Mouse (Mus musculus) inflammation-experienced regulatory T-cells, adult 16 weeks (primary cell): ENCODE results near the gene Hspa1l. TPM values are rescaled to one million over a fixed set of nuclear protein-coding genes. Genes with fewer than 3 reads are reported as not detected.

Experiments
- polyA plus RNA-seq: library from polyadenylated mRNA; unstranded; fragments of 100-300 nt; shearing (Covaris generic); gene quantifications from one replicate; pipeline ENCODE4 v1.2.1, GENCODE M21; 2017

Hspa1l gene
- 0.13 TPM for polyA plus RNA-seq

GRCm38 (mm10) chr17:34972069-34972749, at the start of gene Hspa1l, which contains the start of gene Hspa1a:
TSS of gene Hspa1l (plus strand) at chr17:34972703.
TSS of gene Hspa1a (minus strand) at chr17:34972156.

GRCm38 (mm10) chr17:34931061-34931734, 41.3 kb upstream of the Hspa1l start, which contains the start of gene Neu1:
TSS of gene Neu1 (plus strand) at chr17:34931253.

GRCm38 (mm10) chr17:34959130-34959778, 13.2 kb upstream of the Hspa1l start, which contains the start of gene Hspa1b:
TSS of gene Hspa1b (minus strand) at chr17:34959238.

GRCm38 (mm10) chr17:34969822-34970221, 2.7 kb upstream of the Hspa1l start, which contains the start of gene Gm20481:
TSS of gene Gm20481 (plus strand) at chr17:34969912.

GRCm38 (mm10) chr17:34981690-34982180, 9.2 kb downstream of the Hspa1l start, which contains the start of gene Lsm2:
TSS of gene Lsm2 (plus strand) at chr17:34981862.

GRCm38 (mm10) chr17:35000717-35001451, 28.4 kb downstream of the Hspa1l start, which contains the start of gene Vars:
TSS of gene Vars (plus strand) at chr17:35000987.

GRCm38 (mm10) chr17:35016376-35016775, 43.9 kb downstream of the Hspa1l start, which contains the start of gene Vwa7:
TSS of gene Vwa7 (plus strand) at chr17:35016579.

GRCm38 (mm10) chr17:35027277-35028068, 55.0 kb downstream of the Hspa1l start, which contains the start of gene Sapcd1:
TSS of gene Sapcd1 (minus strand) at chr17:35028016.

Other genes with a start within 250 kb of the Hspa1l start
- not detected for gene C4b, start 228.8 kb upstream of the Hspa1l start, polyA plus RNA-seq
- not detected for gene Cyp21a1, start 168.1 kb upstream of the Hspa1l start, polyA plus RNA-seq
- 38.5 TPM for gene Stk19, start 135.8 kb upstream of the Hspa1l start, polyA plus RNA-seq
- 96.4 TPM for gene Dxo, start 135.7 kb upstream of the Hspa1l start, polyA plus RNA-seq
- gene Skiv2l, start 122.5 kb upstream of the Hspa1l start, polyA plus RNA-seq: 169 TPM
- 48.6 TPM for gene Nelfe, start 122.3 kb upstream of the Hspa1l start, polyA plus RNA-seq
- 1.4 TPM for gene Cfb, start 110.2 kb upstream of the Hspa1l start, polyA plus RNA-seq
- 0.66 TPM for gene Zbtb12, start 93.2 kb upstream of the Hspa1l start, polyA plus RNA-seq
- not detected for gene Gm20547, start 90.7 kb upstream of the Hspa1l start, polyA plus RNA-seq
- 3.3 TPM for gene C2, start 74.4 kb upstream of the Hspa1l start, polyA plus RNA-seq
- 45.6 TPM for gene Ehmt2, start 74.2 kb upstream of the Hspa1l start, polyA plus RNA-seq
- not detected for gene Slc44a4, start 58.2 kb upstream of the Hspa1l start, polyA plus RNA-seq
- gene Neu1, start 41.5 kb upstream of the Hspa1l start, polyA plus RNA-seq: 107 TPM
- gene Hspa1b, start 13.5 kb upstream of the Hspa1l start, polyA plus RNA-seq: 15.1 TPM
- not detected for gene Gm20481, start 2.8 kb upstream of the Hspa1l start, polyA plus RNA-seq
- 4.3 TPM for gene Hspa1a, start 547 bp upstream of the Hspa1l start, polyA plus RNA-seq
- 60.3 TPM for gene Lsm2, start 9.2 kb downstream of the Hspa1l start, polyA plus RNA-seq
- gene Vars, start 28.3 kb downstream of the Hspa1l start, polyA plus RNA-seq: 276 TPM
- 0.44 TPM for gene Vwa7, start 43.9 kb downstream of the Hspa1l start, polyA plus RNA-seq
- 4.4 TPM for gene Sapcd1, start 55.3 kb downstream of the Hspa1l start, polyA plus RNA-seq
- 1.5 TPM for gene Msh5, start 74.0 kb downstream of the Hspa1l start, polyA plus RNA-seq
- gene Clic1, start 77.3 kb downstream of the Hspa1l start, polyA plus RNA-seq: 611 TPM
- gene Ddah2, start 86.3 kb downstream of the Hspa1l start, polyA plus RNA-seq: 2.5 TPM
- gene Ly6g6c, start 92.7 kb downstream of the Hspa1l start, polyA plus RNA-seq: not detected
- not detected for gene Mpig6b, start 93.5 kb downstream of the Hspa1l start, polyA plus RNA-seq
- gene Ly6g6e, start 104.2 kb downstream of the Hspa1l start, polyA plus RNA-seq: not detected
- not detected for gene Ly6g6d, start 105.4 kb downstream of the Hspa1l start, polyA plus RNA-seq
- not detected for gene Ly6g6f, start 112.9 kb downstream of the Hspa1l start, polyA plus RNA-seq
- 86.4 TPM for gene Abhd16a, start 116.6 kb downstream of the Hspa1l start, polyA plus RNA-seq
- gene Ly6g5c, start 135.6 kb downstream of the Hspa1l start, polyA plus RNA-seq: not detected
- 2.4 TPM for gene Ly6g5b, start 142.7 kb downstream of the Hspa1l start, polyA plus RNA-seq
- 62.3 TPM for gene Gpank1, start 148.8 kb downstream of the Hspa1l start, polyA plus RNA-seq
- gene Csnk2b, start 149.3 kb downstream of the Hspa1l start, polyA plus RNA-seq: 279 TPM
- 5.5 TPM for gene D17H6S53E, start 153.7 kb downstream of the Hspa1l start, polyA plus RNA-seq
- not detected for gene Apom, start 159.3 kb downstream of the Hspa1l start, polyA plus RNA-seq
- 48.9 TPM for gene Bag6, start 162.5 kb downstream of the Hspa1l start, polyA plus RNA-seq
- 17.8 TPM for gene Prrc2a, start 192.2 kb downstream of the Hspa1l start, polyA plus RNA-seq
- gene Aif1, start 203.4 kb downstream of the Hspa1l start, polyA plus RNA-seq: 7.4 TPM
- gene Lst1, start 215.7 kb downstream of the Hspa1l start, polyA plus RNA-seq: 9.5 TPM
- 1,703 TPM for gene Ltb, start 221.7 kb downstream of the Hspa1l start, polyA plus RNA-seq
- gene Tnf, start 229.3 kb downstream of the Hspa1l start, polyA plus RNA-seq: 46.9 TPM
- 140 TPM for gene Lta, start 232.6 kb downstream of the Hspa1l start, polyA plus RNA-seq
- gene Gm16181, start 248.1 kb downstream of the Hspa1l start, polyA plus RNA-seq: 1.6 TPM